Mouse (Mus musculus) olfactory bulb, adult 2 months (tissue): Measurements from ENCODE around the gene Ttc21a.

Experiments
- CTCF ChIP-seq: fragments of 200-500 bp; IDR thresholded peaks from 2 replicates; pipeline ENCODE4 v1.5.1; 2012; ENCODE audit warnings: low read depth, mild to moderate bottlenecking, low read length, moderate library complexity; ENCODE audit not compliant: insufficient read depth
- POLR2A ChIP-seq: fragments of 200-500 bp; IDR thresholded peaks from 2 replicates; pipeline ENCODE4 v1.6.1; 2012; ENCODE audit warnings: mild to moderate bottlenecking, low read depth, low read length, moderate library complexity; ENCODE audit not compliant: insufficient read depth

DNA sequence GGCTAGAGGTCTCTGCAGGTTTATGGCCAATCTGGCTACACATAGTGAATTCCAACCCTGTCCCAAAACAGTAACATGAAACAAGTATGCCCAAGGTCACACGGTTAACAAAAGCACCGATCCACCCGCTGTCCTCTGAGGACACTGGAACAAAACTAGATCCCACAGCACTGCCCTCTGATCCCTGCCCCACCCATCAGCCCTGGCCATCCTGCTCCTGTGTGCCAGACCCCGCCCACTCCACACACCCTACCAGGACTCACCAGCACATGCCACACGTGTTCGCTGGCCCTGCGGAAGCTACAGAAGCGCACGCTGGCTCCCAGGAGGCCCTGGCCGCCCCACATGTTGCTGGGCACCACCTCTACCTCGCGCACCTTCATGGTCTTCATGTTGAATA is 5.0 kb upstream of the Ttc21a start:
- TF ChIP-seq CTCF: no peak
- TF ChIP-seq POLR2A: no peak
